Mouse (Mus musculus): ENCODE results near the gene Pten. TPM values are rescaled to one million over a fixed set of nuclear protein-coding genes. Genes with fewer than 3 reads are reported as not detected.
"Not testable (repeated sequence)": the region's sequence is repeated elsewhere in the genome, so short reads cannot be mapped to it uniquely, and the experiment has no call there.

Pten gene
- polyA plus RNA-seq, 1 experiment, result 7.1 TPM

DNA sequence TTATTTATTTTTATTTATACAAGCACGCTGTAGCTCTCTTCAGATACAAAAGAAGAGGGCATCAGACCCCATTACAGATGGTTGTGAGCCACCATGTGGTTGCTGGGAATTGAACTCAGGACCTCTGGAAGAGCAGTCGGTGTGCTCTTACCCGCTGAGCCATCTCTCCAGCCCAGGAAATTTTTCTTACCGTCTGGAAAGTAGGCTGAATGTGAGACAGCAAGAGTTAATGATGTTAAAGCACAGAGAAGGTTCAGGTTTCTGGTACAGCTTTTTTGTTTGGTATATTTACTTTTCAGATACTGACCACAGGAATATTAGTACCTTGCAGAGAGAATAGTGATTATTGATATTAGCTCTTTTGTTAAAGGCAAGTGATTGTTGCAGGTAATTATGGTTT is 3.9 kb downstream of the Pten start:
- peak overlapping the region; percentile 53 for H3K4me3 ChIP-seq (replicated peaks)
- H3K9me3 ChIP-seq, result no peaks in the 10 kb centered on the region
- peaks cover 37% of the 10 kb centered on the region for H3K4me1 ChIP-seq
- peaks cover 31% of the 10 kb centered on the region for H3K36me3 ChIP-seq (replicated peaks; ENCODE audit: low read length)
- TF ChIP-seq GATA1 (IDR thresholded peaks at IDR 0.05; ENCODE audit: borderline replicate concordance, low read length) (no peak), FLI1 (IDR thresholded peaks at IDR 0.05; ENCODE audit: low read length) (no peak)
- H3K27me3 ChIP-seq (replicated peaks), result peaks cover 8% of the 10 kb centered on the region

DNA sequence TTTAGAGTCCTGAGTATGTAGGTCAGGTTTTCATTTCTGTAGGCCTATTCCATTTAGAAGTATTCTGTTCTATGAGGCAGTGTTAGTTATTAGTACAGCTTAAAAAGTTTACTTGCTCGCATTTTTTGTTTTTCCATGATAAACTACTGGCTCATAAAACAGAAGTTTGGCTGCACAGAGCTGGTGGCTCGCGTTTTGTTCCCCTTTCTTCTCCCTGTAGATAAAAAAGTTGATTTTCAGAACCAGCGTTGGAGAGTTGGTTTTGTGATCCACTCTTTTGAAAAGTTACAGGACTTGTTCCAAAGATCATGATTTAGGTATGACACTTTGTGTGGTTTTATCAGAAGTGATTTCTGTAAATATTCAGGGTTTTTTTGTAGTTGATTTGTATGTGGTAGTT is 5.2 kb downstream of the Pten start:
- no peak for TF ChIP-seq GATA1 (IDR thresholded peaks at IDR 0.05; ENCODE audit: borderline replicate concordance, low read length)
- no peak for TF ChIP-seq FLI1 (IDR thresholded peaks at IDR 0.05; ENCODE audit: low read length)

DNA sequence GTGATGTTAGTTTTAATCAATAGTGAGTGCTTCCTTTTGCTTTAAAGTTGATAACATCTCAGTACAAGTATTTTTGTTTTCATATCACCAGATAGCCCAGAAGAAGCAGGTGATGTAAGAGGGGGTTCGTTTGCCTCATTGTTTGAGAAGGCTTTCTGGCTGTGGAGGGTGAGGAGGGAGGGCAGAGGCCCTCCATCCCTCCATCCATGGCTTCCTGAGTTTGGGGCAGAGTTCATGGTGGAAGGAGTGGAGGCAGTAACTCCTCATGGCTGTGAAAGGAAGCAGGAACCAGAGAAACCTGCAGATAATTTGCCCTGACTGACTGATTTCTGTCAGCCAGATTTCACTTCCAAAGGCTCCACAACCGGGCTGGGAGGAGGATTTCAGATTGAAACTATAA is 21.1 kb downstream of the Pten start:
- Histone ChIP-seq H3K36me3 (replicated peaks; ENCODE audit: low read length) (peaks cover 19% of the 10 kb centered on the region), H3K9me3 (no peaks in the 10 kb centered on the region), H3K4me1 (peaks cover 43% of the 10 kb centered on the region), H3K4me3 (replicated peaks) (no peak overlapping the region), H3K27me3 (replicated peaks) (no peaks in the 10 kb centered on the region)
- TF ChIP-seq FLI1 (IDR thresholded peaks at IDR 0.05; ENCODE audit: low read length) (no peak), GATA1 (IDR thresholded peaks at IDR 0.05; ENCODE audit: borderline replicate concordance, low read length) (no peak)

More for the DNA sequence above, 5.2 kb downstream of the Pten start:
- Histone ChIP-seq H3K36me3 (replicated peaks; ENCODE audit: low read length) (peaks cover 37% of the 10 kb centered on the region), H3K4me1 (peaks cover 42% of the 10 kb centered on the region), H3K4me3 (replicated peaks) (no peak overlapping the region), H3K9me3 (no peaks in the 10 kb centered on the region), H3K27me3 (replicated peaks) (peaks cover 7% of the 10 kb centered on the region)

DNA sequence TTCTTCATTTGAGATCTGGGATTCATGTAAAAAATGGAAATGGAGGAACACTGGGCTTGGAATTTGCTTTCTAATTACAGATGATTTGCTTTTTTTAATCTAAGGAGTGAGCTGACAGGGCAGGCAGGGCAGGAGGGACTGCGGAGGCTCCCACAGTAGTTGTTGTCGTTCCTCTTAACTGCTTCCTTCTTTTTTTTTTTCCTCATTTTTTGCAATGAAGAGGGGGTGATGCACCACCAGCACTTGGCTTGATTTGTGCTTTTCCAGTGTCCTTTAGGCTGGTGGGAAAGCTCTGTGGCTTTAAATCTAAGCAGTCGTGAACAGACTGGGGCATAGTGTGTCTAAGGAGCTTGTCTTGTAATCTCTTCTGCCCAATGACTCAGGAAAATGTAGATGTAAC is 21.8 kb downstream of the Pten start:
- H3K9me3 ChIP-seq, result no peaks in the 10 kb centered on the region
- no peak overlapping the region for H3K4me3 ChIP-seq (replicated peaks)
- H3K36me3 ChIP-seq (replicated peaks; ENCODE audit: low read length), result peaks cover 22% of the 10 kb centered on the region
- H3K27me3 ChIP-seq (replicated peaks), result no peaks in the 10 kb centered on the region
- H3K4me1 ChIP-seq, result peaks cover 40% of the 10 kb centered on the region
- TF ChIP-seq FLI1 (IDR thresholded peaks at IDR 0.05; ENCODE audit: low read length), result no peak
- TF ChIP-seq GATA1 (IDR thresholded peaks at IDR 0.05; ENCODE audit: borderline replicate concordance, low read length), result no peak

DNA sequence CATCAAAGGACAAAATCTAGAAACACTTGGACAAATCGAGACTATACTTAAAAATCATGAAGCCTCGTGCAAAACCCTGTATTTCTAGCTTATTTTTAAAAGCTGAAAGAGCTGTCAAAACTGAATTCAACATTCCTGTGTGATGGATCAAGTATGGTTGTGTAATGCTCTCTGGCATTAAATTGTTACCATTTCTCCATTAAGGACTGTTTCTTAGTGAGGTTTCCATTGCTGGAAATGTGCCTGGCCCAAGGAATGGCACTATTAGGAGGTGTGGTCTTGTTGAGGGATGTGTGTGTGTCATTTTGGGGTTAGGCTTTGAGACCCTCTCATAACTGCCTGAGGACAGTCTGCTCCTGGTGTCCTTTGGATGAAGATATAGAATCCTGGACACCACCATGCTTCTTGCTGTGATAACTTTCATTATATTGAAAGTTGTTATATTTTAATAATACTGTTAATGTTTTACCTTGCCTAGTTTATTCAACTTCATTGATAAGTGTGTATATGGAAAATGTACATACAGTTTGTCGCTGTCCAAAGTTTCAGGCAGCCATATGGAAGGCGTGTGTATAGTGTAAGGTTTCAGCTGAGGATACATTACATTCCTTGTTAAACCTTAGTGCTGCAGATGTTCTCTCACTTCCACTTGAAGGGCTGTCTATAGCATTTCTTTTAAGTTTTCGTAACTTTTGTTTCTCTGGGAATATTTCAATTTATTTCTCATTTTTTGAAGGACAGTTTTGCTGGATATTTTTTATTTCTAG is 24.2 kb downstream of the Pten start:
- Histone ChIP-seq H3K9me3 (no peaks in the 10 kb centered on the region), H3K36me3 (replicated peaks; ENCODE audit: low read length) (peaks cover 26% of the 10 kb centered on the region), H3K4me1 (peaks cover 29% of the 10 kb centered on the region), H3K4me3 (replicated peaks) (no peak overlapping the region), H3K27me3 (replicated peaks) (no peaks in the 10 kb centered on the region)
- TF ChIP-seq GATA1 (IDR thresholded peaks at IDR 0.05; ENCODE audit: borderline replicate concordance, low read length) (no peak), FLI1 (IDR thresholded peaks at IDR 0.05; ENCODE audit: low read length) (no peak)

DNA sequence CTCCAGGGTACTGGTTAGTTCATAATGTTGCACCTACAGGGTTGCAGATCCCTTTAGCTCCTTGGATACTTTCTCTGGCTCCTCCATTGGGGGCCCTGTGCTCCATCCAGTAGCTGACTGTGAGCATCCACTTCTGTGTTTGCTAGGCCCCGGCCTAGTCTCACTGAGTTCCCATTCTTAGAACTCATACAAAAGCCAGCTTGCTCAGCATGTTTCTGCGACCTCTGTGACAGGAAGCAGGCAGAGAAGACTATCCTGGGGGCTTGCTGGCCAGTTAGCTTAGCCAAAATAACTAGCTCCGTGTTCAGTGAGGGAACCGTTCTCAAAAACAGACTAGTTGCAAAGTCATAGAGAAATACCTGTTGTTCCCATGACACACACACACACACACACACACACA is 30.1 kb downstream of the Pten start:
- not testable (repeated sequence) for H3K27me3 ChIP-seq (replicated peaks); H3K9me3 ChIP-seq; H3K4me3 ChIP-seq (replicated peaks)
- Histone ChIP-seq H3K36me3 (replicated peaks; ENCODE audit: low read length) (peaks cover 28% of the 10 kb centered on the region), H3K4me1 (peaks cover 54% of the 10 kb centered on the region)

DNA sequence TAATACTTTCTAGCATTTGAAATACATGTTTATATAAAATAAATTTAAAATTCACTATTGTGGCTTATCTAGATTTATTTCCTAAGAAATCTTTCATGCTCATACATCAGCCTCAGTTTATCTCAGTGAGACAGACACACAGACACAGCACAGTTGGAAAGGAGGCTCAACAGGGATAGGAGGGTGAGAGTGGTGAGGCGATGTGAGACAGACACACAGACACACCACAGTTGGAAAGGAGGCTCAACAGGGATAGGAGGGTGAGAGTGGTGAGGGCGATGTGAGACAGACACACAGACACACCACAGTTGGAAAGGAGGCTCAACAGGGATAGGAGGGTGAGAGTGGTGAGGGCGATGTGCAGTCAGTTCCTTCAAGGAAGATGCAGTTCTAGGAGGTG is 30.7 kb downstream of the Pten start:
- H3K36me3 ChIP-seq (replicated peaks; ENCODE audit: low read length), result peaks cover 25% of the 10 kb centered on the region
- H3K9me3 ChIP-seq; H3K27me3 ChIP-seq (replicated peaks): not testable (repeated sequence)
- peak overlapping the region; percentile 65 for H3K4me3 ChIP-seq (replicated peaks)
- H3K4me1 ChIP-seq, result peaks cover 52% of the 10 kb centered on the region

DNA sequence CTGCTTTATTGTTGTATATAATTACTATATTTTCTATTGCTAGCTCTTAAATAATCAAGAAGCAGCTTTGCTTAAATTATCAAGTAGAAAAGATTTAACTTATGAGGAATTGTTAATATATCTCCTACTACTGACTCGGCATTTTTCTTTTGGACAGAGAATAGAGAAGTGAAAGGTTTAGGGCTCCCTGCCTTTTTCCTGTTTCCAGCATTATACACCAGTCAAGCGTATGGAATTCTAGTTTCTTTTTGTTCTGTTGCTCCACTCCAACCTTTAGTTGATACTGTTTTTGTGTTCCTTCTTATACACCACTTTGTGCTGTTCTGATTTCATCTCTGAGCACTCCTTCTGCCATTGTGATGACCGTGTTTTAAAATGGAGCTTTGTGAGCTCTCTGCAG is 32.2 kb downstream of the Pten start:
- Histone ChIP-seq H3K4me3 (replicated peaks) (no peak overlapping the region), H3K4me1 (peaks cover 62% of the 10 kb centered on the region), H3K36me3 (replicated peaks; ENCODE audit: low read length) (peaks cover 19% of the 10 kb centered on the region), H3K9me3 (no peaks in the 10 kb centered on the region), H3K27me3 (replicated peaks) (no peaks in the 10 kb centered on the region)
- no peak for TF ChIP-seq FLI1 (IDR thresholded peaks at IDR 0.05; ENCODE audit: low read length)
- no peak for TF ChIP-seq GATA1 (IDR thresholded peaks at IDR 0.05; ENCODE audit: borderline replicate concordance, low read length)

DNA sequence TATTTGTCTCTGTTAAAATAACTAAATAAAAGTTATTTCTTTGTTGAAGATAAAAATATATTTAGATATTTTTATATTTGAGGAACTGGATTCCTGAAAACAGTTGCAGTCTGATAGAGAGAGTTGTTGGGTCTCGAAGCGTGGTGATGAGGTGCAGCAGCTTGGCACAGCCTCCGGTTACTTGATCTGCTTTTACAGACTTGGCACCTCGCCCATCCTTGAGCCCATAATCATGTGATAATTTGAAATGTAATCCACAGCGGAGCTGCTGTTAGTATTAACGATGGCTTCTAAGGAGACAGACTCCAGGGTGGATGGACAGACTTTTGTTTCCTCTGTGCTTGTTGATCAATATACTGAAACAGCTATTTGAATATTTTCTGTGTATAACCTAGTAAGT is 35.3 kb downstream of the Pten start:
- Histone ChIP-seq H3K4me1 (peaks cover 60% of the 10 kb centered on the region), H3K36me3 (replicated peaks; ENCODE audit: low read length) (peaks cover 19% of the 10 kb centered on the region), H3K4me3 (replicated peaks) (no peak overlapping the region), H3K27me3 (replicated peaks) (no peaks in the 10 kb centered on the region), H3K9me3 (no peaks in the 10 kb centered on the region)
- TF ChIP-seq FLI1 (IDR thresholded peaks at IDR 0.05; ENCODE audit: low read length) (no peak), GATA1 (IDR thresholded peaks at IDR 0.05; ENCODE audit: borderline replicate concordance, low read length) (no peak)

DNA sequence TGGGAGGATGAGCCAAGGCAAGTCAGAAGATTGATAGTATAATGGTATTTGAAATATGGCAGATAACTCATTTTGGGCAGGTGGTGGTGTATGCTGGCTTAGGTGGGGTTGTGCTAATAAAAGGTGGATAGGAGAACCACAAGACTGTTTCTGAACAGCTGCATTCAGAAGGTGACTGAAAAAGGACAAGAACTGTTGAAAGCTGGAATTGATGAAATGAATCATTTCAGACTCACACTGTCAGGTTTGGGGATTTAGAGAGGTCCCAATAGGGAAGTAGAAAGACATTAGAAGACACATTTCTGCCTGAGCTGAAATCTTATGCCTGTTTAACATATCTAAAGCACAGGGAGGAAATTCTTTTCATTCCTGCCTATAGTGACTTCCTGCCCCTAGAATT is 36.6 kb downstream of the Pten start:
- no peaks in the 10 kb centered on the region for H3K27me3 ChIP-seq (replicated peaks)

DNA sequence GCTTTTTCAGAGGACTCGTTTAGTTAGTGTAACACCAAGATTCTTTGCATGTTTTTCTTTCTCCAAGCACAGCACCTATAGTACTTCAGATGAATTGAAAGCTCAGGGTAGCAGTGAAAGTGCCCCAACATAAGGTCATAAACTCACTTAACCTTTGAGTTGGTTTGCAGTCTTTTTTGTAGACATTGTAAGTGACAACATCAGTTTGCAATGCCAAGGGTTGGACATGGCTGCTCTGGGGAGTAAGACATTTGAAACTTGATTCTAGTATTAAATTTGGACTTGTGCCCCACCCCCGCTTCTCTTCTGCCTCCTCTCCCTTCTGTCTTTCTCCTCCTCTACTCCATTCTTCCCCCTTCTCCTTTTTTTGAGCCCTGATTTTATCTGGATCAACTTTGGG is 43.3 kb downstream of the Pten start:
- Histone ChIP-seq H3K4me3 (replicated peaks) (no peak overlapping the region), H3K27me3 (replicated peaks) (peaks cover 2% of the 10 kb centered on the region), H3K9me3 (no peaks in the 10 kb centered on the region), H3K36me3 (replicated peaks; ENCODE audit: low read length) (peaks cover 71% of the 10 kb centered on the region), H3K4me1 (peaks cover 29% of the 10 kb centered on the region)
- no peak for TF ChIP-seq FLI1 (IDR thresholded peaks at IDR 0.05; ENCODE audit: low read length)
- TF ChIP-seq GATA1 (IDR thresholded peaks at IDR 0.05; ENCODE audit: borderline replicate concordance, low read length), result no peak

More for the DNA sequence above, 36.6 kb downstream of the Pten start:
- Histone ChIP-seq H3K36me3 (replicated peaks; ENCODE audit: low read length) (peaks cover 31% of the 10 kb centered on the region), H3K9me3 (no peaks in the 10 kb centered on the region), H3K4me1 (peaks cover 47% of the 10 kb centered on the region), H3K4me3 (replicated peaks) (no peak overlapping the region)
- TF ChIP-seq GATA1 (IDR thresholded peaks at IDR 0.05; ENCODE audit: borderline replicate concordance, low read length), result no peak
- no peak for TF ChIP-seq FLI1 (IDR thresholded peaks at IDR 0.05; ENCODE audit: low read length)
